Mouse (Mus musculus): ENCODE data around the gene Rgs6.

DNA sequence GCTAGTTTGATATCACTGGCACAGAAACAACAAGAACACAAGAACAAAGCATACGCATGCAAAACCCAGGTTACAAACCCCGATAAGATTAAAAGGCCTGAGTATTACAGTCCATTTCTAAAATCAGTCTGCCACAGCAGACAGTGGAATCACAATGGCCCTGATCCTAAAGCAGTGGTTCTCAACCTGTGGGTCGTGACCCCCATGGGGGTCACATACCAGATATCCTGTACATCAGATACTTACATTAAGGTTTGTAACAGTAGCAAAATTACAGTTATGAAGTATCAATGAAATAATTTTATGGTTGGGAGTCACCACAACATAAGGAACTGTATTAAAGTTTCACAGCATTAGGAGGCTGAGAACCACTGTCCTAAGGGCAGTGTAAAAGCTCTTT lies 488.1 kb downstream of the Rgs6 start:
- TF ChIP-seq CTCF (conservative IDR thresholded peaks at IDR 0.05; ENCODE audit: low read length) = no peak
- no peak for TF ChIP-seq NANOG (IDR thresholded peaks at IDR 0.05; ENCODE audit: borderline replicate concordance, low read length)

All from E14TG2a.4 (cell line).